Mouse (Mus musculus): ENCODE results near the gene Rmnd1. TPM values are rescaled to one million over a fixed set of nuclear protein-coding genes. Genes with fewer than 3 reads are reported as not detected.

Rmnd1 gene
- polyA plus RNA-seq, 1 experiment from 2014 or later = 45.4 TPM

Other genes starting within 250 kb of the Rmnd1 start
- 107 and 116 TPM in 2 replicates for gene Akap12, start 166.0 kb downstream of the Rmnd1 start, polyA plus RNA-seq (2016; fragmentation: Nextera tagmentation; extraction: Ambion mirVana)
- gene Zbtb2, start 44.3 kb downstream of the Rmnd1 start, polyA plus RNA-seq (2016; fragmentation: Nextera tagmentation; extraction: Ambion mirVana) = 18.1 and 19.3 TPM in 2 replicates
- 20.8 and 21.4 TPM in 2 replicates for gene Armt1, start 79 bp upstream of the Rmnd1 start, polyA plus RNA-seq (2016; fragmentation: Nextera tagmentation; extraction: Ambion mirVana)
- 0.45 and 0.77 TPM in 2 replicates for gene Ccdc170, start 50.1 kb upstream of the Rmnd1 start, polyA plus RNA-seq (2016; fragmentation: Nextera tagmentation; extraction: Ambion mirVana)
- gene Esr1, start 179.2 kb upstream of the Rmnd1 start, polyA plus RNA-seq (2016; fragmentation: Nextera tagmentation; extraction: Ambion mirVana) = 0.04 and 0.10 TPM in 2 replicates

Data from hindbrain, embryonic 12.5 days (tissue).